Mouse (Mus musculus) hindbrain, embryonic 14.5 days (tissue): ENCODE data around the gene Slc25a16. TPM values are rescaled to one million over a fixed set of nuclear protein-coding genes. Genes with fewer than 3 reads are reported as not detected.

Experiments used
- ATAC-seq: fragments of 200-750 bp; cut with Nextera tagmentation; 2 replicates; pipeline ENCODE4 v1.8.0; 2017; ENCODE audit warnings: moderate number of reproducible peaks, mild to moderate bottlenecking, moderate TSS enrichment, moderate library complexity; ENCODE audit not compliant: low FRiP score
- DNase-seq: peaks from one replicate; pipeline ENCODE4 v3.0.0-alpha.2; 2015; ENCODE audit warnings: low spot score
- H3K27ac ChIP-seq: fragments of 300-500 bp; sonication (generic); 2 replicates; pipeline ENCODE4 v1.5.1; 2014; ENCODE audit warnings: mild to moderate bottlenecking, moderate library complexity
- H3K27me3 ChIP-seq: fragments of 300-500 bp; sonication (generic); 2 replicates; pipeline ENCODE4 v1.6.1; 2014; ENCODE audit warnings: mild to moderate bottlenecking, low read length, mixed read lengths; ENCODE audit not compliant: control insufficient read depth, insufficient read depth
- H3K36me3 ChIP-seq: fragments of 300-500 bp; sonication (generic); replicated peaks from 2 replicates; pipeline ENCODE4 v1.6.1; 2014; ENCODE audit not compliant: control insufficient read depth, insufficient read depth
- H3K4me1 ChIP-seq: fragments of 300-500 bp; sonication (generic); replicated peaks from 2 replicates; pipeline ENCODE4 v1.6.1; 2014; ENCODE audit warnings: antibody characterized with exemption, low read length, mixed read lengths; ENCODE audit not compliant: control insufficient read depth, insufficient read depth
- H3K4me2 ChIP-seq: fragments of 300-500 bp; sonication (generic); replicated peaks from 2 replicates; pipeline ENCODE4 v1.6.1; 2014; ENCODE audit warnings: mild to moderate bottlenecking, moderate library complexity
- H3K4me3 ChIP-seq: fragments of 300-500 bp; sonication (generic); replicated peaks from 2 replicates; pipeline ENCODE4 v1.5.1; 2014; ENCODE audit warnings: mild to moderate bottlenecking, low read length
- H3K9ac ChIP-seq: fragments of 300-500 bp; sonication (generic); 2 replicates; pipeline ENCODE4 v1.6.1; 2014
- H3K9me3 ChIP-seq: fragments of 300-500 bp; sonication (generic); 2 replicates; pipeline ENCODE4 v1.6.1; 2016; ENCODE audit warnings: low read length; ENCODE audit not compliant: control insufficient read depth
- WGBS: fragments of 180-500 bp; shearing (Covaris S2); extraction: QIAGEN DNeasy Blood & Tissue Kit; methylation state at CpG from one replicate; pipeline ENCODE4 v1.1.7; 2014; 5-methylcytosine and 5-hydroxymethylcytosine counted together
- polyA plus RNA-seq: library from polyadenylated mRNA; unstranded; fragments of >200 nt; fragmentation: Nextera tagmentation; extraction: Ambion mirVana; gene quantifications from 2 replicates; pipeline ENCODE4 v1.2.1, GENCODE M21; 2014

Gene Slc25a16
- 14.4 and 17.0 TPM in 2 replicates for polyA plus RNA-seq

- Histone ChIP-seq H3K27me3 (no peaks in the 10 kb centered on the region), H3K4me3 (peak within 1 kb of the TSS; percentile 95), H3K4me1 (peaks cover 13% of the 10 kb centered on the region), H3K27ac (peak within 1 kb of the TSS; percentile 87), H3K9ac (peak within 1 kb of the TSS; percentile 95), H3K36me3 (no peaks in the 10 kb centered on the region), H3K9me3 (no peaks in the 10 kb centered on the region), H3K4me2 (peak within 1 kb of the TSS; percentile 97)
- ATAC-seq (peak; percentile 96), DNase-seq (peak; percentile 98)
- 8% methylated on average over 50 of the region's 50 CpGs for WGBS
Observed at GRCm38 (mm10) chr10:62919925-62920765, at the start of gene Slc25a16. Gene Slc25a16 (plus strand): TSS chr10:62920633.

DNA sequence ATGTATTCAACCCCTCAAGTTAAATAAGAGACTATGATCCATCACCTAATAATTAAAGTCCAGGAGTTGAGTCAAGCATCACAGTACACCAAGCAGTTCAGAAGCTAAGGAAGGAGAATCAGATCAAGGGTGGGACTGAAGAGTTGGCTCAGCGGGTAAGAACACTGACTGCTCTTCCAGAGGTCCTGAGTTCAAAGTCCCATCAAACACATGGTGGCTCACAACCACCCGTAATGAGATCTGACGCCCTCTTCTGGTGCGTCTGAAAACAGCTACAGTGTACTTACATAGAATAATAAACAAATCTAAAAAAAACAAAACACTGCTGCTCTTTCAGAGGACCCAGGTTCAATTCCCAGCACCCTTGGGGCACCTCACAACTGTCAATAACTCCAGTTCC lies 45.6 kb upstream of the Slc25a16 start:
- H3K4me1 ChIP-seq: no peaks in the 10 kb centered on the region
- no peak for DNase-seq
- no peak overlapping the region for H3K27ac ChIP-seq
- H3K36me3 ChIP-seq: no peaks in the 10 kb centered on the region
- H3K4me3 ChIP-seq: no peak overlapping the region
- no peak for ATAC-seq
- no peak overlapping the region for H3K4me2 ChIP-seq
- H3K9me3 ChIP-seq: no peaks in the 10 kb centered on the region
- H3K27me3 ChIP-seq: no peaks in the 10 kb centered on the region
- no peak overlapping the region for H3K9ac ChIP-seq
- WGBS: 81% methylated on average over 4 of the region's 4 CpGs

DNA sequence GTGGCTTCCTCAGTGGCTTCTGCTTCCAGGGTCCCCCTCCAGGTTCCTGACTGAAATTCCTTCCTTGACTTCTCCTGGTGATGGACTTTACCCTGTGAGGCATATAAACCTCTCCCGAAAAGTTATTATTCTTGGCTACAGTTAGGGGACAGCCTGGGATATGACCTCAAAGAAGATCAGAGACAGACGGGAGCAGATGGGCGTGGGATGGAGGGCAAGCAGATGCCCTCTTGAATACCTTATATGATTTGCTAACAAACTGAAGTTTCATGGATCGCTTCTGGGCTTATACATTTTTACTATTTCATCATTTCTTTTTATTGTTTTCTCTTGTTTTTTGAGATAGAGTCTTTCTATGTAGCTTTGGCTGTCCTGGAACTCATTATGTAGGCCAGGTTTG lies 44.9 kb upstream of the Slc25a16 start:
- Histone ChIP-seq H3K36me3 (no peaks in the 10 kb centered on the region), H3K9ac (no peak overlapping the region), H3K27ac (no peak overlapping the region), H3K4me2 (no peak overlapping the region), H3K4me1 (no peaks in the 10 kb centered on the region), H3K27me3 (no peaks in the 10 kb centered on the region), H3K4me3 (no peak overlapping the region), H3K9me3 (no peaks in the 10 kb centered on the region)
- no peak for ATAC-seq
- no peak for DNase-seq
- 91% methylated on average over 4 of the region's 4 CpGs for WGBS

- no peak overlapping the region for H3K4me2 ChIP-seq
- H3K27me3 ChIP-seq: no peaks in the 10 kb centered on the region
- DNase-seq: no peak
- no peak for ATAC-seq
- H3K4me3 ChIP-seq: no peak overlapping the region
- H3K9me3 ChIP-seq: no peaks in the 10 kb centered on the region
- no peaks in the 10 kb centered on the region for H3K4me1 ChIP-seq
- no peak overlapping the region for H3K27ac ChIP-seq
- H3K36me3 ChIP-seq: no peaks in the 10 kb centered on the region
- H3K9ac ChIP-seq: no peak overlapping the region
- WGBS: 87% methylated on average over 13 of the region's 13 CpGs
Observed at GRCm38 (mm10) chr10:62878056-62878455, 42.4 kb upstream of the Slc25a16 start.

GRCm38 (mm10) chr10:62881211-62881610 lies 39.2 kb upstream of the Slc25a16 start:
- Histone ChIP-seq H3K9me3 (no peaks in the 10 kb centered on the region), H3K4me2 (no peak overlapping the region), H3K4me3 (no peak overlapping the region), H3K36me3 (no peaks in the 10 kb centered on the region), H3K4me1 (peaks cover 2% of the 10 kb centered on the region), H3K27me3 (peaks cover 14% of the 10 kb centered on the region), H3K27ac (no peak overlapping the region), H3K9ac (no peak overlapping the region)
- 43% methylated on average over 5 of the region's 5 CpGs for WGBS
- ATAC-seq: no peak
- DNase-seq: no peak

GRCm38 (mm10) chr10:62883933-62884372 lies 36.5 kb upstream of the Slc25a16 start:
- DNase-seq (peak; percentile 24), ATAC-seq (no peak)
- Histone ChIP-seq H3K4me3 (no peak overlapping the region), H3K27me3 (peaks cover 26% of the 10 kb centered on the region), H3K4me2 (peak overlapping the region; percentile 10; the same call in 1 of the 2 replicates), H3K4me1 (peaks cover 13% of the 10 kb centered on the region), H3K36me3 (no peaks in the 10 kb centered on the region), H3K9ac (no peak overlapping the region), H3K9me3 (no peaks in the 10 kb centered on the region), H3K27ac (no peak overlapping the region)
- 6% methylated on average over 9 of the region's 9 CpGs for WGBS

DNA sequence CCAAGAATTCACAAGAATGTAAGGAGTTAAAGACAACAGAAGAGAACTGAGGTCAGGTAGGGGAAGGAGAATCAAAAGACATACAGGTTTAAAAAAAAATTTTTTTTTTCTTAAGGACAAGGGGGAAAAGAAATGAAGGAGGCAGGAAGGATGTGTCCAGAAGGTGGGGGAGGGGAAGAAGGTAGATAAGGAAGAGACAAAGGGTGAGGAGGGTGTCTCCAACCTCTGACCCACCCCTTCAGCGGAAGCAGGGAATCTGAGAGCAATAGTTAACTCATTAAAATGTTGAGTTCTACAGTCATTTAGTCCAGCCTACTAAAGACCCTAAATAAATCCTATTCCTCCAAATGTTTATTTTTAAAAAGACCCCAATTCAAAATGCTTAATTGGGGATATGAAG lies 35.9 kb upstream of the Slc25a16 start:
- Histone ChIP-seq H3K4me2 (0 out of 2 replicates have a peak overlapping the region, but pooled peaks have one; percentile 10), H3K4me3 (no peak overlapping the region), H3K27me3 (peaks cover 26% of the 10 kb centered on the region), H3K9ac (no peak overlapping the region), H3K27ac (no peak overlapping the region), H3K9me3 (no peaks in the 10 kb centered on the region), H3K4me1 (peaks cover 13% of the 10 kb centered on the region), H3K36me3 (no peaks in the 10 kb centered on the region)
- no peak for DNase-seq
- WGBS: 47% methylated on average over 1 of the region's 1 CpGs
- ATAC-seq: no peak

GRCm38 (mm10) chr10:62885460-62885859 lies 35.0 kb upstream of the Slc25a16 start:
- DNase-seq: no peak
- H3K36me3 ChIP-seq: no peaks in the 10 kb centered on the region
- peaks cover 13% of the 10 kb centered on the region for H3K4me1 ChIP-seq
- peaks cover 26% of the 10 kb centered on the region for H3K27me3 ChIP-seq
- no peak overlapping the region for H3K9ac ChIP-seq
- H3K4me3 ChIP-seq: peak overlapping the region; percentile 54
- ATAC-seq: no peak
- H3K4me2 ChIP-seq: peak overlapping the region; percentile 92
- WGBS: 28% methylated on average over 10 of the region's 10 CpGs
- no peak overlapping the region for H3K27ac ChIP-seq
- H3K9me3 ChIP-seq: no peaks in the 10 kb centered on the region

- under 1% methylated on average over 38 of the region's 38 CpGs for WGBS
- Histone ChIP-seq H3K4me3 (peak overlapping the region; percentile 54), H3K9me3 (no peaks in the 10 kb centered on the region), H3K4me1 (peaks cover 13% of the 10 kb centered on the region), H3K27ac (no peak overlapping the region), H3K36me3 (no peaks in the 10 kb centered on the region), H3K9ac (peak overlapping the region; percentile 44), H3K27me3 (peaks cover 26% of the 10 kb centered on the region), H3K4me2 (peak overlapping the region; percentile 92)
- DNase-seq (peak; percentile 26), ATAC-seq (peak; percentile 55; the same call in 1 of the 2 replicates)
Observed at GRCm38 (mm10) chr10:62885969-62886798, 34.2 kb upstream of the Slc25a16 start.
